Mouse (Mus musculus): Measurements from ENCODE around the gene Map4k3. TPM values are rescaled to one million over a fixed set of nuclear protein-coding genes. Genes with fewer than 3 reads are reported as not detected.

Gene Map4k3
- total RNA-seq (2021) (10 to 100 TPM; 24.4 to 24.7 TPM), polyA plus RNA-seq (2012; rRNA removed) (12.8 and 20.3 TPM in 2 replicates)
- long read RNA-seq, full-length matches to known transcripts, result 21 of 36 reads
- long read RNA-seq, partial matches to known transcripts, result 3 of 36 reads
- long read RNA-seq, other reads (novel, unspliced or antisense), result 12 of 36 reads

GRCm38 (mm10) chr17:80728062-80728858 is at the start of gene Map4k3:
TSS of gene Map4k3 (minus strand) at chr17:80728485.
- TF ChIP-seq EP300 (IDR thresholded peaks at IDR 0.05; ENCODE audit: insufficient read depth, low read depth, low read length) (peak; percentile 15; the same call in 1 of the 2 replicates), POLR2A (IDR thresholded peaks at IDR 0.05; ENCODE audit: insufficient read depth, low read depth, low read length) (peak; percentile 66), CTCF (IDR thresholded peaks at IDR 0.05) (no peak)
- Histone ChIP-seq H3K27ac (peak within 1 kb of the TSS; percentile 98), H3K9ac (ENCODE audit: low read depth, low read length) (peak within 1 kb of the TSS; percentile 94), H3K36me3 (ENCODE audit: control insufficient read depth, insufficient read depth, low read length) (peaks cover 11% of the 10 kb centered on the region), H3K4me3 (peak within 1 kb of the TSS; percentile 95), H3K4me1 (ENCODE audit: control insufficient read depth, insufficient read depth, low read length) (peaks cover 14% of the 10 kb centered on the region), H3K79me2 (replicated peaks; ENCODE audit: control insufficient read depth, insufficient read depth, low read length) (no peaks in the 10 kb centered on the region; the same call in none of the 2 replicates), H3K27me3 (ENCODE audit: control insufficient read depth, insufficient read depth, low read length) (no peaks in the 10 kb centered on the region)
- peak; percentile 91 to 92 for DNase-seq
- 1% methylated on average over 49 of the region's 64 CpGs for WGBS
- intact Hi-C loops (cut with DNase I), result loop anchor here (2.0 to 5.0 kb wide), 5 partner anchors 73 to 356 kb away; partner anchors contain the start of gene Gm10190

- 73% methylated on average over 1 of the region's 1 CpGs for WGBS
- Histone ChIP-seq H3K9ac (ENCODE audit: low read depth, low read length) (no peak overlapping the region), H3K36me3 (ENCODE audit: control insufficient read depth, insufficient read depth, low read length) (peaks cover 5% of the 10 kb centered on the region; the same call in 1 of the 2 replicates), H3K27ac (no peak overlapping the region), H3K79me2 (replicated peaks; ENCODE audit: control insufficient read depth, insufficient read depth, low read length) (no peaks in the 10 kb centered on the region), H3K4me1 (ENCODE audit: control insufficient read depth, insufficient read depth, low read length) (peaks cover 7% of the 10 kb centered on the region), H3K27me3 (ENCODE audit: control insufficient read depth, insufficient read depth, low read length) (no peaks in the 10 kb centered on the region), H3K4me3 (no peak overlapping the region)
- no peak for TF ChIP-seq POLR2A (IDR thresholded peaks at IDR 0.05; ENCODE audit: insufficient read depth, low read depth, low read length)
- no peak for TF ChIP-seq EP300 (IDR thresholded peaks at IDR 0.05; ENCODE audit: insufficient read depth, low read depth, low read length)
- intact Hi-C loops (cut with DNase I), result no loop called here
- DNase-seq, result no peak
Observed at GRCm38 (mm10) chr17:80777581-80777980, 49.3 kb upstream of the Map4k3 start.

- 52% methylated on average over 8 of the region's 8 CpGs for WGBS
- no peak overlapping the region for H3K4me3 ChIP-seq
- no peaks in the 10 kb centered on the region for H3K79me2 ChIP-seq (replicated peaks; ENCODE audit: control insufficient read depth, insufficient read depth, low read length)
- no peak overlapping the region; the same call in 1 of the 2 replicates for H3K27ac ChIP-seq
- H3K4me1 ChIP-seq (ENCODE audit: control insufficient read depth, insufficient read depth, low read length), result peaks cover 7% of the 10 kb centered on the region
- intact Hi-C loops (cut with DNase I), result no loop called here
- H3K9ac ChIP-seq (ENCODE audit: low read depth, low read length), result no peak overlapping the region
- H3K27me3 ChIP-seq (ENCODE audit: control insufficient read depth, insufficient read depth, low read length), result no peaks in the 10 kb centered on the region
- peaks cover 5% of the 10 kb centered on the region; the same call in 1 of the 2 replicates for H3K36me3 ChIP-seq (ENCODE audit: control insufficient read depth, insufficient read depth, low read length)
- TF ChIP-seq CTCF (IDR thresholded peaks at IDR 0.05) (no peak), POLR2A (IDR thresholded peaks at IDR 0.05; ENCODE audit: insufficient read depth, low read depth, low read length) (no peak), EP300 (IDR thresholded peaks at IDR 0.05; ENCODE audit: insufficient read depth, low read depth, low read length) (0 out of 2 replicates have a peak, but pooled peaks have one; percentile 36)
- DNase-seq, result peak in 1 of 2 experiments; percentile 47
Observed at GRCm38 (mm10) chr17:80775178-80775788, 47.0 kb upstream of the Map4k3 start.

GRCm38 (mm10) chr17:80772545-80773453 is 44.5 kb upstream of the Map4k3 start:
- no peaks in the 10 kb centered on the region for H3K79me2 ChIP-seq (replicated peaks; ENCODE audit: control insufficient read depth, insufficient read depth, low read length)
- H3K27me3 ChIP-seq (ENCODE audit: control insufficient read depth, insufficient read depth, low read length), result no peaks in the 10 kb centered on the region
- TF ChIP-seq POLR2A (IDR thresholded peaks at IDR 0.05; ENCODE audit: insufficient read depth, low read depth, low read length) (no peak), CTCF (IDR thresholded peaks at IDR 0.05) (no peak), EP300 (IDR thresholded peaks at IDR 0.05; ENCODE audit: insufficient read depth, low read depth, low read length) (no peak)
- H3K27ac ChIP-seq, result no peak overlapping the region
- peaks cover 5% of the 10 kb centered on the region; the same call in 1 of the 2 replicates for H3K36me3 ChIP-seq (ENCODE audit: control insufficient read depth, insufficient read depth, low read length)
- H3K4me3 ChIP-seq, result no peak overlapping the region
- intact Hi-C loops (cut with DNase I), result no loop called here
- WGBS, result 68% methylated on average over 14 of the region's 14 CpGs
- no peak for DNase-seq
- peaks cover 3% of the 10 kb centered on the region for H3K4me1 ChIP-seq (ENCODE audit: control insufficient read depth, insufficient read depth, low read length)
- H3K9ac ChIP-seq (ENCODE audit: low read depth, low read length), result no peak overlapping the region

GRCm38 (mm10) chr17:80770065-80770464 is 41.8 kb upstream of the Map4k3 start:
- Histone ChIP-seq H3K27ac (no peak overlapping the region), H3K4me3 (no peak overlapping the region), H3K9ac (ENCODE audit: low read depth, low read length) (no peak overlapping the region), H3K4me1 (ENCODE audit: control insufficient read depth, insufficient read depth, low read length) (no peaks in the 10 kb centered on the region), H3K79me2 (replicated peaks; ENCODE audit: control insufficient read depth, insufficient read depth, low read length) (no peaks in the 10 kb centered on the region), H3K27me3 (ENCODE audit: control insufficient read depth, insufficient read depth, low read length) (no peaks in the 10 kb centered on the region), H3K36me3 (ENCODE audit: control insufficient read depth, insufficient read depth, low read length) (peaks cover 2% of the 10 kb centered on the region; the same call in 1 of the 2 replicates)
- 83% methylated on average over 1 of the region's 1 CpGs for WGBS
- no peak for DNase-seq
- intact Hi-C loops (cut with DNase I), result no loop called here
- TF ChIP-seq EP300 (IDR thresholded peaks at IDR 0.05; ENCODE audit: insufficient read depth, low read depth, low read length) (no peak), POLR2A (IDR thresholded peaks at IDR 0.05; ENCODE audit: insufficient read depth, low read depth, low read length) (no peak), CTCF (IDR thresholded peaks at IDR 0.05) (peak; percentile 33)

All from heart, adult 2 months (tissue).